Mouse (Mus musculus) ovary, postnatal 14 days (tissue): ENCODE measurements around the gene Abcf1.
"Not testable (repeated sequence)": the region's sequence is repeated elsewhere in the genome, so short reads cannot be mapped to it uniquely, and the experiment has no call there.

Source experiments
- DNase-seq: peaks from one replicate; pipeline ENCODE4 v3.0.0; 2022; ENCODE audit warnings: low spot score

Gene Abcf1

GRCm38 (mm10) chr17:35978811-35979400 is 9.3 kb upstream of the Abcf1 start:
- DNase-seq, result peak; percentile 71

- no peak for DNase-seq
Measured at GRCm38 (mm10) chr17:35972131-35972530, 2.6 kb upstream of the Abcf1 start.

- DNase-seq, result no peak
Measured at GRCm38 (mm10) chr17:35967621-35968020, 1.9 kb downstream of the Abcf1 start.

GRCm38 (mm10) chr17:35963279-35963678 is 6.3 kb downstream of the Abcf1 start:
- DNase-seq, result no peak

GRCm38 (mm10) chr17:35958533-35959223 is 10.9 kb downstream of the Abcf1 start:
- DNase-seq, result no peak

GRCm38 (mm10) chr17:35954665-35955064 is 14.9 kb downstream of the Abcf1 start:
- DNase-seq, result no peak

- DNase-seq, result not testable (repeated sequence)
Measured at GRCm38 (mm10) chr17:35952559-35952958, 17.0 kb downstream of the Abcf1 start.

GRCm38 (mm10) chr17:35950946-35951345 is 18.6 kb downstream of the Abcf1 start:
- not testable (repeated sequence) for DNase-seq

GRCm38 (mm10) chr17:35939941-35940340 is 29.6 kb downstream of the Abcf1 start:
- DNase-seq, result no peak

GRCm38 (mm10) chr17:35939108-35939507 is 30.5 kb downstream of the Abcf1 start:
- no peak for DNase-seq

GRCm38 (mm10) chr17:35937700-35938348 is 31.7 kb downstream of the Abcf1 start:
- DNase-seq, result no peak

GRCm38 (mm10) chr17:35935763-35936162 is 33.8 kb downstream of the Abcf1 start:
- DNase-seq, result not testable (repeated sequence)

- no peak for DNase-seq
Measured at GRCm38 (mm10) chr17:35932608-35933007, 37.0 kb downstream of the Abcf1 start.

GRCm38 (mm10) chr17:35930627-35931026 is 38.9 kb downstream of the Abcf1 start:
- no peak for DNase-seq

GRCm38 (mm10) chr17:35929534-35929933 is 40.0 kb downstream of the Abcf1 start:
- no peak for DNase-seq

GRCm38 (mm10) chr17:35927471-35927870 is 42.1 kb downstream of the Abcf1 start:
- DNase-seq, result no peak

GRCm38 (mm10) chr17:35923281-35923680 is 46.3 kb downstream of the Abcf1 start:
- DNase-seq, result no peak

- no peak for DNase-seq
Measured at GRCm38 (mm10) chr17:35922566-35922965, 47.0 kb downstream of the Abcf1 start.

GRCm38 (mm10) chr17:35921710-35922109 is 47.9 kb downstream of the Abcf1 start:
- no peak for DNase-seq

GRCm38 (mm10) chr17:35920862-35921562 is 48.5 kb downstream of the Abcf1 start:
- no peak for DNase-seq

GRCm38 (mm10) chr17:35920384-35920783 is 49.2 kb downstream of the Abcf1 start:
- no peak for DNase-seq

GRCm38 (mm10) chr17:35919864-35920301 is 49.7 kb downstream of the Abcf1 start:
- DNase-seq, result no peak
